Mouse (Mus musculus) stomach, postnatal 0 days (tissue): ENCODE results near the gene Dap.

Experiments
- CTCF ChIP-seq: IDR thresholded peaks from 2 replicates; pipeline ENCODE4 v1.5.1; 2016; ENCODE audit warnings: antibody characterized with exemption, low read depth, mild to moderate bottlenecking, moderate library complexity
- EP300 ChIP-seq: optimal IDR thresholded peaks from 2 replicates; pipeline ENCODE3; 2016; ENCODE audit warnings: antibody characterized with exemption

DNA sequence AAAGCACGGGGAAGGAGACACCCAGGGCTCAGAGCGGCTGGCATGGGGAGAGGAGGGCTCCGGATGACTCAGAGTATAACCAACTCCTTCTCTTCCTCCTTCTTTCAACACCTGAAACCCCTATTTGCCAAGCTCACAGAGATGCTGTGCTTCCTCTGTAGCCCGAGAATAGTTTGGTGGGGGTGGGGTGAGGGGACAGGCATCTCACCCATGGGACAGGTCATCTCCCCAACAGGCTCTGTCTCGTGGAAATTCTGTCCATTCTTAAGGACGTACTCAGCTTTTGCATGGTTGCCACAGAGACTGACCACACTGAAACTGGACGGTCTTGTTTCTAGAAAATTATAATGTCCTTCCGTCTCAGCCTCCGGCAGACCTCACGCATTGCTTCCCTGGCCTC is 37.0 kb downstream of the Dap start:
- TF ChIP-seq CTCF = no peak
- TF ChIP-seq EP300 = no peak
